Mouse (Mus musculus): ENCODE results near the gene Trit1. TPM values are rescaled to one million over a fixed set of nuclear protein-coding genes. Genes with fewer than 3 reads are reported as not detected.

Gene Trit1
- polyA plus RNA-seq, 1 experiment from 2014 or later, result 27.6 TPM

- Histone ChIP-seq H3K4me1 (peaks cover 18% of the 10 kb centered on the region), H3K27me3 (ENCODE audit: low read depth, poor library complexity, severe bottlenecking) (no peaks in the 10 kb centered on the region), H3K9me3 (replicated peaks) (no peaks in the 10 kb centered on the region), H3K27ac (replicated peaks) (no peak overlapping the region), H3K36me3 (peaks cover 82% of the 10 kb centered on the region), H3K4me3 (no peak overlapping the region)
- WGBS, result 86% methylated on average over 2 of the region's 2 CpGs
- DNase-seq (ENCODE audit: low spot score), result no peak
These were observed 18.4 kb downstream of the Trit1 start for GRCm38 (mm10) chr4:123034841-123035240.

GRCm38 (mm10) chr4:123035636-123036035, 19.2 kb downstream of the Trit1 start:
- no peaks in the 10 kb centered on the region for H3K9me3 ChIP-seq (replicated peaks)
- H3K36me3 ChIP-seq, result peaks cover 82% of the 10 kb centered on the region
- WGBS, result 88% methylated on average over 2 of the region's 2 CpGs
- H3K4me1 ChIP-seq, result peaks cover 18% of the 10 kb centered on the region
- H3K27ac ChIP-seq (replicated peaks), result no peak overlapping the region
- H3K4me3 ChIP-seq, result no peak overlapping the region
- H3K27me3 ChIP-seq (ENCODE audit: low read depth, poor library complexity, severe bottlenecking), result no peaks in the 10 kb centered on the region
- DNase-seq (ENCODE audit: low spot score), result no peak

- 82% methylated on average over 3 of the region's 3 CpGs for WGBS
- Histone ChIP-seq H3K4me3 (no peak overlapping the region), H3K9me3 (replicated peaks) (no peaks in the 10 kb centered on the region), H3K36me3 (peaks cover 79% of the 10 kb centered on the region), H3K27ac (replicated peaks) (no peak overlapping the region), H3K27me3 (ENCODE audit: low read depth, poor library complexity, severe bottlenecking) (no peaks in the 10 kb centered on the region), H3K4me1 (peaks cover 12% of the 10 kb centered on the region; the same call in 1 of the 2 replicates)
- no peak for DNase-seq (ENCODE audit: low spot score)
These were observed 20.3 kb downstream of the Trit1 start for GRCm38 (mm10) chr4:123036710-123037109.

GRCm38 (mm10) chr4:123041131-123041530, 24.7 kb downstream of the Trit1 start:
- peaks cover 77% of the 10 kb centered on the region for H3K36me3 ChIP-seq

GRCm38 (mm10) chr4:123043858-123044257, 27.5 kb downstream of the Trit1 start:
- Histone ChIP-seq H3K36me3 (peaks cover 94% of the 10 kb centered on the region), H3K27ac (replicated peaks) (no peak overlapping the region), H3K4me3 (no peak overlapping the region), H3K9me3 (replicated peaks) (no peaks in the 10 kb centered on the region), H3K27me3 (ENCODE audit: low read depth, poor library complexity, severe bottlenecking) (no peaks in the 10 kb centered on the region), H3K4me1 (no peaks in the 10 kb centered on the region)
- DNase-seq (ENCODE audit: low spot score), result no peak
- WGBS, result 93% methylated on average over 1 of the region's 1 CpGs

More at GRCm38 (mm10) chr4:123041131-123041530, 24.7 kb downstream of the Trit1 start:
- Histone ChIP-seq H3K27ac (replicated peaks) (no peak overlapping the region), H3K4me1 (peaks cover 7% of the 10 kb centered on the region; the same call in 1 of the 2 replicates), H3K4me3 (no peak overlapping the region), H3K27me3 (ENCODE audit: low read depth, poor library complexity, severe bottlenecking) (no peaks in the 10 kb centered on the region), H3K9me3 (replicated peaks) (no peaks in the 10 kb centered on the region)
- no peak for DNase-seq (ENCODE audit: low spot score)
- WGBS, result 93% methylated on average over 6 of the region's 6 CpGs

- H3K4me1 ChIP-seq, result no peaks in the 10 kb centered on the region
- H3K36me3 ChIP-seq, result peaks cover 94% of the 10 kb centered on the region
These were observed 28.4 kb downstream of the Trit1 start for GRCm38 (mm10) chr4:123044842-123045241.

GRCm38 (mm10) chr4:123046300-123046699, 29.9 kb downstream of the Trit1 start:
- Histone ChIP-seq H3K27ac (replicated peaks) (no peak overlapping the region), H3K4me1 (no peaks in the 10 kb centered on the region), H3K36me3 (peaks cover 96% of the 10 kb centered on the region), H3K9me3 (replicated peaks) (no peaks in the 10 kb centered on the region), H3K4me3 (no peak overlapping the region), H3K27me3 (ENCODE audit: low read depth, poor library complexity, severe bottlenecking) (no peaks in the 10 kb centered on the region)
- DNase-seq (ENCODE audit: low spot score), result no peak
- WGBS, result 86% methylated on average over 3 of the region's 3 CpGs

More at GRCm38 (mm10) chr4:123044842-123045241, 28.4 kb downstream of the Trit1 start:
- no peak overlapping the region for H3K4me3 ChIP-seq
- no peaks in the 10 kb centered on the region for H3K27me3 ChIP-seq (ENCODE audit: low read depth, poor library complexity, severe bottlenecking)
- no peak for DNase-seq (ENCODE audit: low spot score)
- no peaks in the 10 kb centered on the region for H3K9me3 ChIP-seq (replicated peaks)
- 93% methylated on average over 4 of the region's 4 CpGs for WGBS
- H3K27ac ChIP-seq (replicated peaks), result no peak overlapping the region

GRCm38 (mm10) chr4:123050681-123051211, 34.3 kb downstream of the Trit1 start:
- DNase-seq (ENCODE audit: low spot score), result no peak
- WGBS, result 92% methylated on average over 5 of the region's 5 CpGs
- Histone ChIP-seq H3K27me3 (ENCODE audit: low read depth, poor library complexity, severe bottlenecking) (no peaks in the 10 kb centered on the region), H3K4me3 (no peak overlapping the region), H3K9me3 (replicated peaks) (no peaks in the 10 kb centered on the region), H3K27ac (replicated peaks) (no peak overlapping the region; the same call in 1 of the 2 replicates), H3K36me3 (peaks cover 100% of the 10 kb centered on the region), H3K4me1 (no peaks in the 10 kb centered on the region; the same call in 1 of the 2 replicates)

- Histone ChIP-seq H3K4me3 (no peak overlapping the region), H3K27ac (replicated peaks) (peak overlapping the region; percentile 76), H3K27me3 (ENCODE audit: low read depth, poor library complexity, severe bottlenecking) (no peaks in the 10 kb centered on the region), H3K9me3 (replicated peaks) (no peaks in the 10 kb centered on the region), H3K36me3 (peaks cover 100% of the 10 kb centered on the region), H3K4me1 (no peaks in the 10 kb centered on the region; the same call in 1 of the 2 replicates)
- peak; percentile 29 for DNase-seq (ENCODE audit: low spot score)
- 67% methylated on average over 11 of the region's 11 CpGs for WGBS
These were observed 36.8 kb downstream of the Trit1 start for GRCm38 (mm10) chr4:123053179-123053578.

GRCm38 (mm10) chr4:123054172-123054790, 37.9 kb downstream of the Trit1 start:
- WGBS, result 88% methylated on average over 16 of the region's 16 CpGs
- Histone ChIP-seq H3K9me3 (replicated peaks) (no peaks in the 10 kb centered on the region), H3K27me3 (ENCODE audit: low read depth, poor library complexity, severe bottlenecking) (no peaks in the 10 kb centered on the region), H3K27ac (replicated peaks) (0 out of 2 replicates have a peak overlapping the region, but pooled peaks have one; percentile 24), H3K4me1 (no peaks in the 10 kb centered on the region; the same call in 1 of the 2 replicates), H3K36me3 (peaks cover 89% of the 10 kb centered on the region), H3K4me3 (no peak overlapping the region)
- DNase-seq (ENCODE audit: low spot score), result no peak

- H3K4me1 ChIP-seq, result peaks cover 9% of the 10 kb centered on the region
- no peak overlapping the region for H3K27ac ChIP-seq (replicated peaks)
- H3K27me3 ChIP-seq (ENCODE audit: low read depth, poor library complexity, severe bottlenecking), result no peaks in the 10 kb centered on the region
- H3K4me3 ChIP-seq, result no peak overlapping the region
- H3K9me3 ChIP-seq (replicated peaks), result no peaks in the 10 kb centered on the region
- no peak for DNase-seq (ENCODE audit: low spot score)
- H3K36me3 ChIP-seq, result peaks cover 66% of the 10 kb centered on the region
- WGBS, result 90% methylated on average over 3 of the region's 3 CpGs
These were observed 40.2 kb downstream of the Trit1 start for GRCm38 (mm10) chr4:123056560-123057109.

GRCm38 (mm10) chr4:123057957-123058356, 41.6 kb downstream of the Trit1 start:
- 70% methylated on average over 1 of the region's 1 CpGs for WGBS
- H3K27me3 ChIP-seq (ENCODE audit: low read depth, poor library complexity, severe bottlenecking), result no peaks in the 10 kb centered on the region
- DNase-seq (ENCODE audit: low spot score), result no peak
- H3K36me3 ChIP-seq, result peaks cover 53% of the 10 kb centered on the region
- no peaks in the 10 kb centered on the region for H3K9me3 ChIP-seq (replicated peaks)
- H3K27ac ChIP-seq (replicated peaks), result no peak overlapping the region
- H3K4me3 ChIP-seq, result no peak overlapping the region
- peaks cover 9% of the 10 kb centered on the region for H3K4me1 ChIP-seq

GRCm38 (mm10) chr4:123061744-123062143, 45.3 kb downstream of the Trit1 start:
- 78% methylated on average over 5 of the region's 5 CpGs for WGBS
- Histone ChIP-seq H3K4me3 (no peak overlapping the region), H3K27me3 (ENCODE audit: low read depth, poor library complexity, severe bottlenecking) (no peaks in the 10 kb centered on the region), H3K9me3 (replicated peaks) (no peaks in the 10 kb centered on the region), H3K27ac (replicated peaks) (no peak overlapping the region), H3K36me3 (peaks cover 15% of the 10 kb centered on the region), H3K4me1 (peaks cover 9% of the 10 kb centered on the region; the same call in 1 of the 2 replicates)
- DNase-seq (ENCODE audit: low spot score), result no peak
